Mouse (Mus musculus): Measurements from ENCODE around the gene Nadsyn1.

The Nadsyn1 gene

GRCm38 (mm10) chr7:143753990-143754715, 68.5 kb downstream of the Nadsyn1 start:
- DNase-seq = peak; percentile 70 to 81

DNA sequence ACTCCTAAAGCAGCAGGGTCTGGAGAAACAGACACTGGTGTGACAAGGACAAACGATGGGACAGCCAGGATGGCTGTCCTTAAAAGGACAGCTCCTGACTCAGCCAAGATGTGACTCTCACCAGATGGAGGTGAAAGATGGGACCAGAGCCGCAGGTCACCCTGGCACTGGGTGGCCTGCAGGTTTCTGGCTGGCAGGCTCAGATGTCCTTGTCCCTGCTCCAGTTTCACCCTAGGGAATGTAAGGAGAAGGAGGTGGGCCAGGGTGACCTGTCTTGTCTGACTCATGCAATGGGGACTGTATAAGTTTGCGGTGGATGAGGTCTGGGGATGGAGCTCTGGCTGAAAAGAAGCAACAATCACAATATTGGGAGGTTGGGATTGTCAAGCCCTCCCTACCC, 70.0 kb downstream of the Nadsyn1 start:
- peak in 1 of 2 experiments; percentile 36 for DNase-seq

DNA sequence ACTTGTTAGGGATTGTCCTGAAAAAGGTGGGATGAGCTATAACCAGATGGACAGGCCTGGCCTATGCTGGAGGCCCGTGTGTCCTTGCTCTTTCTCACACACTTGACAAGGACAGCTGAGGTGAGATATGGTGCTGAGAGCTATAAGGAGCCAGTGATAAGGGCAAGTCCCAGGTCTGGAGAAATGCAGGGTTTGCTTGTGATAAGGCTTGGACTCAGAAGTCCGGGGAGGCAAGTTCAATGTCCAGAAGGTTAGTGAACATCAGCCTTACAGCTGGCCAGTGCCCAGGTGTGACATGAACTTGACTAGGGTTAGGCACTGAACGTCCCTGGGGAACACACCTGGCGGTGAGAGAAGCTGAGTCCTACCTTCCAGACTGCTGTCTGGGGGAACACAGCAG, 70.6 kb downstream of the Nadsyn1 start:
- no peak for DNase-seq

GRCm38 (mm10) chr7:143751380-143751779, 71.3 kb downstream of the Nadsyn1 start:
- no peak for DNase-seq

GRCm38 (mm10) chr7:143749045-143749444, 73.6 kb downstream of the Nadsyn1 start:
- DNase-seq = no peak

GRCm38 (mm10) chr7:143748041-143748868, 74.4 kb downstream of the Nadsyn1 start:
- peak; percentile 94 to 96 for DNase-seq

All from cerebellum, postnatal 14 days (tissue).